Mouse (Mus musculus): ENCODE results near the gene Wdr83os.
"Not testable (repeated sequence)": the region's sequence is repeated elsewhere in the genome, so short reads cannot be mapped to it uniquely, and the experiment has no call there.

- not testable (repeated sequence) for TF ChIP-seq CTCF (IDR thresholded peaks at IDR 0.05; ENCODE audit: low read depth, low read length); POLR2A (IDR thresholded peaks at IDR 0.05; ENCODE audit: borderline replicate concordance, low read depth, low read length)
These were observed 39.7 kb downstream of the Wdr83os start for GRCm38 (mm10) chr8:85120251-85120650.
